Mouse (Mus musculus) liver, embryonic 12.5 days (tissue): ENCODE measurements at regions not wholly inside any gene's neighbourhood (a gene's known extent, or its start where the extent isn't known, plus 50 kb on each side); places are given as distances from the start of the nearest gene placed in this dataset.
A peak's percentile ranks its signal among the peaks of the same experiment; 100 is the strongest.

ENCODE experiments used
- ATAC-seq: fragments of 200-750 bp; cut with Nextera tagmentation; 2 replicates; pipeline ENCODE4 v1.8.0; 2017; ENCODE audit warnings: moderate number of reproducible peaks, mild to moderate bottlenecking, moderate library complexity
- H3K27ac ChIP-seq: fragments of 300-500 bp; sonication (generic); 2 replicates; pipeline ENCODE4 v1.5.1; 2016; ENCODE audit warnings: mild to moderate bottlenecking
- H3K27me3 ChIP-seq: fragments of 300-500 bp; sonication (generic); replicated peaks from 2 replicates; pipeline ENCODE4 v1.6.1; 2016; ENCODE audit warnings: mild to moderate bottlenecking, moderate library complexity
- H3K36me3 ChIP-seq: fragments of 300-500 bp; sonication (generic); 2 replicates; pipeline ENCODE4 v1.6.1; 2016; ENCODE audit warnings: mild to moderate bottlenecking, moderate library complexity
- H3K4me1 ChIP-seq: fragments of 300-500 bp; sonication (generic); 2 replicates; pipeline ENCODE4 v1.6.1; 2016
- H3K4me2 ChIP-seq: fragments of 300-500 bp; sonication (generic); 2 replicates; pipeline ENCODE4 v1.6.1; 2016; ENCODE audit warnings: mild to moderate bottlenecking, moderate library complexity
- H3K4me3 ChIP-seq: fragments of 300-500 bp; sonication (generic); 2 replicates; pipeline ENCODE4 v1.5.1; 2016; ENCODE audit warnings: mild to moderate bottlenecking, moderate library complexity
- H3K9ac ChIP-seq: fragments of 300-500 bp; sonication (generic); 2 replicates; pipeline ENCODE4 v1.6.1; 2016; ENCODE audit warnings: mild to moderate bottlenecking, moderate library complexity
- H3K9me3 ChIP-seq: fragments of 300-500 bp; sonication (generic); replicated peaks from 2 replicates; pipeline ENCODE4 v1.6.1; 2016; ENCODE audit warnings: mild to moderate bottlenecking, moderate library complexity
- WGBS: fragments of 180-500 bp; shearing (Covaris S2); methylation state at CpG from one replicate; pipeline ENCODE4 v1.1.7; 2016; ENCODE audit not compliant: insufficient replicate concordance; 5-methylcytosine and 5-hydroxymethylcytosine counted together

- no peaks in the 10 kb centered on the region for H3K27me3 ChIP-seq
- no peaks in the 10 kb centered on the region for H3K9me3 ChIP-seq
- H3K4me2 ChIP-seq: no peak overlapping the region
- no peak overlapping the region for H3K9ac ChIP-seq
- H3K27ac ChIP-seq: no peak overlapping the region
- 26% methylated on average over 8 of the region's 8 CpGs for whole genome bisulfite sequencing
- ATAC-seq: no peak
- H3K36me3 ChIP-seq: no peaks in the 10 kb centered on the region
- H3K4me1 ChIP-seq: no peaks in the 10 kb centered on the region
- no peak overlapping the region for H3K4me3 ChIP-seq
These were observed 68.1 kb upstream of the Abca1 start for GRCm38 (mm10) chr4:53227771-53228170.

- Histone ChIP-seq H3K36me3 (no peaks in the 10 kb centered on the region), H3K9ac (no peak overlapping the region), H3K4me2 (no peak overlapping the region), H3K27ac (no peak overlapping the region), H3K9me3 (no peaks in the 10 kb centered on the region), H3K27me3 (no peaks in the 10 kb centered on the region), H3K4me3 (no peak overlapping the region), H3K4me1 (no peaks in the 10 kb centered on the region)
- WGBS: 51% methylated on average over 1 of the region's 1 CpGs
- no peak for ATAC-seq
These were observed 67.4 kb upstream of the Abca1 start for GRCm38 (mm10) chr4:53227071-53227470.

GRCm38 (mm10) chr4:53226376-53226775, 66.7 kb upstream of the Abca1 start:
- H3K27ac ChIP-seq: no peak overlapping the region
- no peaks in the 10 kb centered on the region for H3K27me3 ChIP-seq
- H3K4me2 ChIP-seq: no peak overlapping the region
- H3K4me3 ChIP-seq: no peak overlapping the region
- WGBS: 79% methylated on average over 3 of the region's 3 CpGs
- H3K9ac ChIP-seq: no peak overlapping the region
- no peaks in the 10 kb centered on the region for H3K36me3 ChIP-seq
- no peak for ATAC-seq
- no peaks in the 10 kb centered on the region for H3K4me1 ChIP-seq
- H3K9me3 ChIP-seq: no peaks in the 10 kb centered on the region

GRCm38 (mm10) chr4:53223379-53223778, 63.7 kb upstream of the Abca1 start:
- no peak for ATAC-seq
- Histone ChIP-seq H3K27me3 (no peaks in the 10 kb centered on the region), H3K9ac (no peak overlapping the region), H3K4me3 (no peak overlapping the region), H3K27ac (no peak overlapping the region), H3K4me2 (no peak overlapping the region), H3K9me3 (no peaks in the 10 kb centered on the region), H3K36me3 (no peaks in the 10 kb centered on the region), H3K4me1 (peaks cover 5% of the 10 kb centered on the region; the same call in 1 of the 2 replicates)
- WGBS: 71% methylated on average over 3 of the region's 3 CpGs

GRCm38 (mm10) chr4:53220809-53221208, 61.1 kb upstream of the Abca1 start:
- Histone ChIP-seq H3K9me3 (no peaks in the 10 kb centered on the region), H3K4me2 (no peak overlapping the region), H3K4me3 (no peak overlapping the region), H3K36me3 (no peaks in the 10 kb centered on the region), H3K27me3 (peaks cover 14% of the 10 kb centered on the region; the same call in 1 of the 2 replicates), H3K9ac (no peak overlapping the region), H3K27ac (no peak overlapping the region), H3K4me1 (peaks cover 15% of the 10 kb centered on the region; the same call in 1 of the 2 replicates)
- ATAC-seq: no peak
- 78% methylated on average over 4 of the region's 4 CpGs for WGBS

- Histone ChIP-seq H3K27me3 (peaks cover 14% of the 10 kb centered on the region; the same call in 1 of the 2 replicates), H3K9me3 (no peaks in the 10 kb centered on the region), H3K36me3 (no peaks in the 10 kb centered on the region), H3K27ac (no peak overlapping the region), H3K4me2 (no peak overlapping the region), H3K4me3 (no peak overlapping the region), H3K9ac (no peak overlapping the region), H3K4me1 (peaks cover 15% of the 10 kb centered on the region; the same call in 1 of the 2 replicates)
- no peak for ATAC-seq
- WGBS: 53% methylated on average over 3 of the region's 3 CpGs
These were observed 59.7 kb upstream of the Abca1 start for GRCm38 (mm10) chr4:53219351-53219750.

- H3K27ac ChIP-seq: no peak overlapping the region
- ATAC-seq: no peak
- no peak overlapping the region for H3K4me3 ChIP-seq
These were observed 59.1 kb upstream of the Abca1 start for GRCm38 (mm10) chr4:53218752-53219151.

GRCm38 (mm10) chr4:53218291-53218640, 58.6 kb upstream of the Abca1 start:
- no peaks in the 10 kb centered on the region for H3K36me3 ChIP-seq
- peaks cover 14% of the 10 kb centered on the region; the same call in 1 of the 2 replicates for H3K27me3 ChIP-seq
- no peak overlapping the region for H3K9ac ChIP-seq
- H3K4me3 ChIP-seq: peak overlapping the region; percentile 53
- peak overlapping the region; percentile 67 for H3K4me2 ChIP-seq
- no peak for ATAC-seq
- H3K27ac ChIP-seq: no peak overlapping the region
- H3K9me3 ChIP-seq: no peaks in the 10 kb centered on the region
- peaks cover 15% of the 10 kb centered on the region; the same call in 1 of the 2 replicates for H3K4me1 ChIP-seq
- 43% methylated on average over 5 of the region's 5 CpGs for WGBS

More at GRCm38 (mm10) chr4:53218752-53219151, 59.1 kb upstream of the Abca1 start:
- no peaks in the 10 kb centered on the region for H3K36me3 ChIP-seq
- peaks cover 14% of the 10 kb centered on the region; the same call in 1 of the 2 replicates for H3K27me3 ChIP-seq
- peaks cover 15% of the 10 kb centered on the region; the same call in 1 of the 2 replicates for H3K4me1 ChIP-seq
- 52% methylated on average over 7 of the region's 7 CpGs for WGBS
- no peak overlapping the region for H3K9ac ChIP-seq
- H3K9me3 ChIP-seq: no peaks in the 10 kb centered on the region
- H3K4me2 ChIP-seq: no peak overlapping the region

DNA sequence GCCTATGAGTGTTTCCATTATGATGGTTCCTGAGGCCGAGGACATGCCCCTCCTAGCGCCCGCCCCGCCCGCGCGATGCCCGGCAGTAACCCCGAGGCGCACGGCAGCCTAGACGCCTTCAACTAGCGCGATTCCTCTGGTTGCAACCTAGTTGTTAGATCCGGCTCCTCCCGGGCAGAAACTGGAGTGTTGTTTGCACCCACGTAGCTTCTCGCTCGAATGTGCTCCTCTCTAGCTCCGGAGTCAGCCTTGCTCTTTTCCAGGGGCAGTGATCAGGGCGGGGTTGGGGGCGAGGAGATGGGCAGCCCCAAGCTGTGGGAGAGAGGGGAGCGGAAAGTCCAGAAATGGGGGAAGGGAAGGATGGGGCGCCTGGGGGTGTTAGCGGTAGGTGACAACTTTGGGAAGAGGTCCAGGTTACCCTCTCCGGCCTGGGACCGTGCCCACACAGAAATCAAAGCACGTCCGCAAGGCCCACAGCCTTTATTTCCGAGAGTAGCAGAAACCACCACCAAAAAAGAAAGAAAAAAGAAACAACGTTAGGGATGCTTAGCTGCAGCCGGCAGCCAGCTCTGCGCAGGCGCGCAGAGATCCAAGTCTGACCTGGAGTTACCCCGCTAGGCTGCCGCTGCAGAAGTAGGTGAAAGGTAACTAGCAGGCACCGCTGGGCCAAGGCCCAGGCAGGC, 58.1 kb upstream of the Abca1 start:
- 2% methylated on average over 38 of the region's 38 CpGs for WGBS
- no peaks in the 10 kb centered on the region for H3K36me3 ChIP-seq
- 0 out of 2 replicates have a peak overlapping the region, but pooled peaks have one; percentile 17 for H3K9ac ChIP-seq
- 0 out of 2 replicates have a peak overlapping the region, but pooled peaks have one; percentile 11 for H3K27ac ChIP-seq
- no peaks in the 10 kb centered on the region for H3K9me3 ChIP-seq
- peak; percentile 82 for ATAC-seq
- peak overlapping the region; percentile 67 for H3K4me2 ChIP-seq
- H3K4me1 ChIP-seq: peaks cover 15% of the 10 kb centered on the region; the same call in 1 of the 2 replicates
- H3K27me3 ChIP-seq: peaks cover 14% of the 10 kb centered on the region; the same call in 1 of the 2 replicates
- peak overlapping the region; percentile 53 for H3K4me3 ChIP-seq

GRCm38 (mm10) chr4:53212541-53212940, 52.8 kb upstream of the Abca1 start:
- Histone ChIP-seq H3K9me3 (no peaks in the 10 kb centered on the region), H3K4me1 (0 out of 2 replicates have a peak, but pooled peaks cover 5% of the 10 kb centered on the region), H3K27ac (no peak overlapping the region), H3K4me3 (no peak overlapping the region), H3K27me3 (peaks cover 10% of the 10 kb centered on the region; the same call in 1 of the 2 replicates), H3K9ac (no peak overlapping the region), H3K4me2 (no peak overlapping the region), H3K36me3 (no peaks in the 10 kb centered on the region)
- no peak for ATAC-seq
- WGBS: 66% methylated on average over 4 of the region's 4 CpGs

DNA sequence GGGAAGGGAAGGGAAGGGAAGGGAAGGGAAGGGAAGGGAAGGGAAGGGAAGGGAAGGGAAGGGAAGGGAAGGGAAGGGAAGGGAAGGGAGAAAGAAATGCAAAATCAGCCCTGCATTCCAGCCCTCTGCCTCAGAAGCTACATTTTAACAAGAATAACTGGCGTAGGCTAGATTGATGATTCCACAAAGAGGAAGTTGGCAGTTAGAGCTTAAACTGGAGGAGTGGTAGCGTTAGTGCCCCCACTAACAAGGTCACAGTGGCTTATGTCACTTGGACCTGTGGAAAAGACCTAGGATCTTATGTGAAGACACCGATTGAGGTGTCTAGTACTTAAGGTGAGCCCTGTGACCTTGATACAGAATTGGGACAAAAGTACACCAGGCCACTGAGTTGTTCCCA, 51.0 kb upstream of the Abca1 start:
- ATAC-seq: no peak
- H3K9ac ChIP-seq: no peak overlapping the region
- H3K9me3 ChIP-seq: no peaks in the 10 kb centered on the region
- no peak overlapping the region for H3K27ac ChIP-seq
- H3K27me3 ChIP-seq: 0 out of 2 replicates have a peak, but pooled peaks cover 3% of the 10 kb centered on the region
- H3K4me1 ChIP-seq: no peaks in the 10 kb centered on the region
- no peaks in the 10 kb centered on the region for H3K36me3 ChIP-seq
- 44% methylated on average over 3 of the region's 3 CpGs for WGBS
- no peak overlapping the region for H3K4me3 ChIP-seq
- no peak overlapping the region for H3K4me2 ChIP-seq
